Mouse (Mus musculus) lung, adult 2 months (tissue): ENCODE data around the gene Arl3.

Experiments
- CTCF ChIP-seq: fragments of 200-500 bp; IDR thresholded peaks from 2 replicates; pipeline ENCODE4 v1.5.1; 2011; ENCODE audit warnings: mild to moderate bottlenecking, low read length, control low read depth; ENCODE audit not compliant: insufficient read depth
- POLR2A ChIP-seq: fragments of 200-500 bp; IDR thresholded peaks from 2 replicates; pipeline ENCODE4 v1.6.1; 2011; ENCODE audit warnings: low read depth, mild to moderate bottlenecking, control low read depth, low read length, borderline replicate concordance; ENCODE audit errors: extremely low read depth

- TF ChIP-seq CTCF (no peak), POLR2A (no peak)
These were observed 88.5 kb downstream of the Arl3 start for GRCm38 (mm10) chr19:46484518-46484917.
